Mouse (Mus musculus): Measurements from ENCODE around the gene Pigk. TPM values are rescaled to one million over a fixed set of nuclear protein-coding genes. Genes with fewer than 3 reads are reported as not detected.

Gene Pigk
- 58.4 and 72.3 TPM in 2 replicates for polyA plus RNA-seq (2021; fragmentation: Nextera tagmentation)
- long read RNA-seq, experiment 1, full-length matches to known transcripts = 98 of 124 reads
- long read RNA-seq, experiment 1, partial matches to known transcripts = 19 of 124 reads
- long read RNA-seq, experiment 1, other reads (novel, unspliced or antisense) = 7 of 124 reads
- long read RNA-seq, experiment 2, full-length matches to known transcripts = 460 of 539 reads
- long read RNA-seq, experiment 2, partial matches to known transcripts = 7 of 539 reads
- long read RNA-seq, experiment 2, other reads (novel, unspliced or antisense) = 72 of 539 reads

DNA sequence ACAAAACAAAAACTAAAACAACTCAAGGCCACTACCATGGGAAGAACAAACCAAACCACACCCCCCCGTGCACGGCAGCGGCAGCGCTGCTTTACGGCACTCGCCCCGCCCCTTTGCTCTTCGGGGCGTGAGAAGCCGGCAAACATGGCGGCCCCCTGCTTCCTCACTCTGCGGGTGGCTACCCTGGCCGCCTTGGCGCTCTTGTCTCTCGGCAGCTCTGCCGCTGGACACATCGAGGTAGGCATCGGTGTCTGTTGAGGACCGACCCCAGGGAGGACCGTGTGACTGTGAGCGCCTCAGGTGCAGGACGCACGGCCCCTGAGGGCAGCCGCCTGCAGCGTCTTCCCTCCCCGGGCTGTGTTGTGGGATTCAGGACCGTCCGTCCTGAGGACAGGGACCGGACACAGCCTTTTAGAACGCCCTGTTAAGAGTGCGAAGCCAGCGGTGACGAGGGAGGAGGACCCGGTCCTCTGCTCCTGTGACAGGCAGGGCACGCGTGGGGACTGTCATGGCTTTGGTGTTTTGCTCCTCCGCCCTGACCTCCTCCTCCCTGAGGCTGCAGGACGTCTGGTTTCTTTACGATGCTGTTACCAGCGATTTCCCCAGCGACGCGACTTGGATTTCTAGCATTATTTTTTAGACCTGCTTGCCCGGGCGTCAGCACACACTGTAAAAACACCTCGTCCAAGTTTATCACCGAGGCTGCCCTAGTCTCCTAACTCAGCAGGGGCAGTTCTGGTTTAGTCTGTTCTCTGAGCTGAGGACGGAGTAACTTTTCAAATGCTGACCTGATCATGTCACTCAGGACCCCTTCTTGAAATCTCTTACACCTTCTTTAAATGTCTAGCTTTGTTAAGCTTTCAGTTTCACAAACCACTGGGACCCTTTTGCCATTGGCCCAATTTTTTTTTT lies at the start of gene Pigk:
Gene Pigk, plus strand, starts transcription at position 110 of the 912 bp plus-strand sequence.

DNA sequence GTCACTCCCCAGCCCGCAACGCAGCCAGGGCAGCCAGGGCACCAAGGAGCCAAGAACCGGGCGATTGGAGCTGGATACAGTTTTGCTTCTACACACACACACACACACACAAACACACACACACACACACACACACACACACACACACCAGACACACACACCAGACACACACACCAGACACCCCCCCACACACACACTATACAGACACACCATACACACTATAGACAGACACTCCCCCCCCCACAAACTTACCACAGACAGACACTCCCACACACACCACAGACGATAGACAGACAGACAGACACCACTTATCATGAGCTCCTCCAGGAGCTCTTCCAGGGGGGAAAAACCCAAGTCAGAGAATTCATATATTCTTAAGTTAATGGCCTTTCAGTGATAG lies 45.7 kb upstream of the Pigk start, which contains the start of gene Ak5:
Gene Ak5, minus strand, starts transcription at position 122 of the 400 bp plus-strand sequence.

DNA sequence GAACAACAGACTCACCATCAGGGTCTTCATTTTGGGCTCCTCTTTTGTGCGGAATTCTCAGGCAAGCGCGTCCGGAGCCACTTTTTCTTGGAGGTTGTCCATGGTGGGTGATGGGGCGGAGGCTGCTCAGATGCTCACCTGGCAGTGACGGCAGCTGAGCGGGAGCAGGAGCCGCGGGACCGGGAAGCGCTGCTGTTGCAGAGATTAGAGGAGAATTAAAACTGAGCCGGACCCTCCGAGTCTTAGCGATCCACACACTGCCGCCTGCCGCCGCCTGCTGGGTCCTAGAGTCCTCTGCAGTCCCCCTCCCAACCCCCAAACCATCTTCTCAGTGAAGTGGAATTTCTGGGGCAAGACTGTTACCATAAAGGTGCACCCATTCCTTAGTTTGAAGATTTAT lies 268.1 kb downstream of the Pigk start, which contains the start of gene St6galnac5:
Gene St6galnac5, minus strand, starts transcription at position 259 of the 400 bp plus-strand sequence.

Other genes starting within 250 kb of the Pigk start
- gene Ak5, start 45.7 kb upstream of the Pigk start, polyA plus RNA-seq (2021; fragmentation: Nextera tagmentation) = 169 and 189 TPM in 2 replicates